Mouse (Mus musculus) C2C12 (cell line): Measurements from ENCODE around the gene Tenm4.

Source experiments
- CTCF ChIP-seq: IDR thresholded peaks from one replicate; pipeline ENCODE4 v1.5.1; 2011; ENCODE audit not compliant: control insufficient read depth, insufficient read depth, insufficient read length
- MAX ChIP-seq: IDR thresholded peaks from one replicate; pipeline ENCODE4 v1.6.1; 2011; ENCODE audit warnings: mild to moderate bottlenecking, control low read depth
- MYOD1 ChIP-seq: IDR thresholded peaks from one replicate; pipeline ENCODE4 v1.6.1; 2011; ENCODE audit warnings: low read depth; ENCODE audit not compliant: control insufficient read depth, insufficient read length
- MYOG ChIP-seq: IDR thresholded peaks from one replicate; pipeline ENCODE4 v1.6.1; 2011; ENCODE audit not compliant: control insufficient read depth, insufficient read length; ENCODE audit errors: extremely low read depth
- USF1 ChIP-seq: IDR thresholded peaks from one replicate; pipeline ENCODE4 v1.6.1; 2011; ENCODE audit warnings: low read depth, mild to moderate bottlenecking, control low read depth, moderate library complexity

GRCm38 (mm10) chr7:96864894-96865722 is 694.1 kb downstream of the Tenm4 start:
- TF ChIP-seq MAX (no peak), CTCF (no peak), MYOD1 (no peak), USF1 (no peak), MYOG (no peak)
